Mouse (Mus musculus) adrenal gland, postnatal 14 days (tissue): ENCODE results near the gene Cep83. TPM values are rescaled to one million over a fixed set of nuclear protein-coding genes. Genes with fewer than 3 reads are reported as not detected.

Experiments
- DNase-seq: peaks from one replicate; pipeline ENCODE4 v3.0.0; 2021; ENCODE audit warnings: mixed read lengths
- total RNA-seq: library from RNA; stranded (reverse); gene quantifications from 2 replicates; pipeline ENCODE4 v1.2.3, GENCODE M21; 2021

Cep83 gene
- total RNA-seq, 1 experiment from 2014 or later = 13.5 TPM

DNA sequence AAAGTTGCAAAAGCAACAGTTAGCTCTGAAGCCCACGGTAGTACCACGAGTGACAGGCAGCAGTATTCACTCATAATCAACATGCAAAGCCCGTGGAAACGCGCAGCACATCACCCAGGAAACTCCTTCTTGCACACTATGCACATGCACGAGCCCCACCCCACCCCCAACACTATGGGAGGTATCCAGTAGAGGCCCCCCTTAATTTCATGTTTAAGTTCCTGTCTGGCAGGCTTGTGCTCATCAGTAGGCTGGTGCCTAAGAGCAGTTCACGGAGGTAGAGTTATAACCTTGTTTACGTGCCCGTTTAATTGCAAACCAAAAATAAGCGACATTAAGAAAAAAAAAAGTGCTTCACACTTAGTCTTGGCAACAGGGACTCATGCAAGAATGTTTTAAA, 138.9 kb downstream of the Cep83 start:
- no peak for DNase-seq

- peak; percentile 20 for DNase-seq
Measured at GRCm38 (mm10) chr10:94827890-94828733, 139.7 kb downstream of the Cep83 start.

DNA sequence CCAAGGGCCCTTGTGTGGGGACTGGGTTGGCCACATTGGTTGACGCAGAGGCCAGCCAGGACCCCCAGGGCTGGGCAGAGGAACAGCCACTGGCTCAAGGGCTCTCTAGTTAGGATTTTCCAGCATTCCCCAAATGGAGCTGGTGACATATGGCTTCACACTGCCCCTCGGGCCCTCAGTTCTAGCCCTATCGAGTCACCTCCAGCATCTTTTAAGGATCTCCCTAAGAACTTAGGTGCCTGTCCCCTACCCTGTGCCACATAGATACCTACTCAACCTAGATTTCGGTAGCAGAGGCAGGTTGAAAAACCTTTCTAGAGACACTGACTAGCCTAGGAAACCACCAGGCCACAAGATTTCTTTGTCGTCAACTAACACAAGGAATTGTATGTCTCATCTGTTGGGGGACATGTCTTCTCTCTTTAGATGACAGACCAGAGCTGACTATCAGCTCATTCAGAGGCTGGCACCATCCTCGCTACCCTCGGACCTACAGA, 140.3 kb downstream of the Cep83 start:
- DNase-seq = no peak

DNA sequence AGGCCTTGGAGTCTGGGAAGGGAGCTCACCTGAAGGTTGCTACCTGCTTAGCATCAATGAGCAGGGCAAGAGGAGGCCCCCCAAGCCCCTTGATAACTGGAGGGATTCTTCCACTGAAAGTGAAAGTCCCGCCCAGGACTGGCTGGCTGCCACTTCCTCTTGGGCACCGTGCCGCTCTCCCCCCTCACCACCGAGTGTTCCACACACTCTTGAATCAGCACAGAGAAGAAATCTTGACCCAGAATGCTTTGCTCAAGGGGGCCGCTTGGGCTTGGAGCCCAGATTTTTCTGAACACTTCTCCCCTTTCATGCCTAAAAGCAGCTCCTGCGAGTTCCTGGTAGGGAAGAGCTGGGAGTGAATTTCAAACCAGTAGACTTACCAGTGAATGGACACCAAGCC, 141.0 kb downstream of the Cep83 start:
- peak; percentile 94 for DNase-seq

DNA sequence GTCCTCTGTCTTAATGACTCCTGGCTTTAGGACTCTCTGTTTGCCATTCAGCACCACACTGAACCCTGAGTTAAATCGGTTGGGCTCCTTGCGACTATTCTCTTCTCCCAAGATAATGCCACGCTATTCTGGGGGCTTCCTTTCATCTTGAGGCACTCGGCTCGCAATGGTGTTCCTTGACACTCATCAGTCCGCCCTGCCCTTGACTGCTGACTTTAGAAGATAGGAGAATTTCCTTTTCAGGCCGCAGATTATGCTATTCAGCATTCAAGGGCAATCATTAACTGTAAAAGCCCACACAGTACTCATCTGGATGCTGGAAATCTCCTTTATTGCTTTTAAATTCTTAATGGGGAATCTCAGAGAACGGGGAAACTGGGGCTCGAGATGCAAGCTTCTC, 147.4 kb downstream of the Cep83 start:
- no peak for DNase-seq
